Mouse (Mus musculus): ENCODE results near the gene Hs3st2. TPM values are rescaled to one million over a fixed set of nuclear protein-coding genes. Genes with fewer than 3 reads are reported as not detected.

Gene Hs3st2
- polyA plus RNA-seq, 1 experiment from 2014 or later: 0.91 TPM

- 83% methylated on average over 4 of the region's 4 CpGs for WGBS
- no peak overlapping the region for H3K4me3 ChIP-seq (ENCODE audit: low read depth, low read length)
- H3K36me3 ChIP-seq (ENCODE audit: control insufficient read depth, insufficient read depth, low read length): no peaks in the 10 kb centered on the region
- no peaks in the 10 kb centered on the region for H3K27me3 ChIP-seq (ENCODE audit: control insufficient read depth, insufficient read depth, low read length)
- H3K4me1 ChIP-seq (replicated peaks; ENCODE audit: control insufficient read depth, insufficient read depth): no peaks in the 10 kb centered on the region
- no peaks in the 10 kb centered on the region for H3K9me3 ChIP-seq (ENCODE audit: control insufficient read depth, low read length)
- DNase-seq (ENCODE audit: low spot score): no peak
- H3K4me2 ChIP-seq (replicated peaks; ENCODE audit: low read depth): no peak overlapping the region
- no peak for ATAC-seq (ENCODE audit: low FRiP score, low TSS enrichment)
- H3K9ac ChIP-seq (ENCODE audit: low read length): no peak overlapping the region
- no peak overlapping the region for H3K27ac ChIP-seq (replicated peaks)
- TF ChIP-seq CTCF (IDR thresholded peaks at IDR 0.05; ENCODE audit: low read depth): no peak
These were observed 54.6 kb downstream of the Hs3st2 start for GRCm38 (mm10) chr7:121446281-121446680.

- Histone ChIP-seq H3K9ac (ENCODE audit: low read length) (no peak overlapping the region), H3K27me3 (ENCODE audit: control insufficient read depth, insufficient read depth, low read length) (no peaks in the 10 kb centered on the region), H3K4me1 (replicated peaks; ENCODE audit: control insufficient read depth, insufficient read depth) (no peaks in the 10 kb centered on the region), H3K36me3 (ENCODE audit: control insufficient read depth, insufficient read depth, low read length) (no peaks in the 10 kb centered on the region), H3K4me3 (ENCODE audit: low read depth, low read length) (no peak overlapping the region), H3K4me2 (replicated peaks; ENCODE audit: low read depth) (no peak overlapping the region), H3K27ac (replicated peaks) (no peak overlapping the region), H3K9me3 (ENCODE audit: control insufficient read depth, low read length) (no peaks in the 10 kb centered on the region)
- WGBS: 52% methylated on average over 13 of the region's 13 CpGs
- no peak for ATAC-seq (ENCODE audit: low FRiP score, low TSS enrichment)
- no peak for DNase-seq (ENCODE audit: low spot score)
- no peak for TF ChIP-seq EP300 (optimal IDR thresholded peaks at IDR 0.05)
- TF ChIP-seq CTCF (IDR thresholded peaks at IDR 0.05; ENCODE audit: low read depth): no peak
These were observed 59.5 kb downstream of the Hs3st2 start for GRCm38 (mm10) chr7:121450951-121451843.

GRCm38 (mm10) chr7:121456716-121457115, 65.1 kb downstream of the Hs3st2 start:
- no peaks in the 10 kb centered on the region for H3K36me3 ChIP-seq (ENCODE audit: control insufficient read depth, insufficient read depth, low read length)
- 82% methylated on average over 1 of the region's 1 CpGs for WGBS
- DNase-seq (ENCODE audit: low spot score) (no peak), ATAC-seq (ENCODE audit: low FRiP score, low TSS enrichment) (no peak)
- no peaks in the 10 kb centered on the region for H3K4me1 ChIP-seq (replicated peaks; ENCODE audit: control insufficient read depth, insufficient read depth)
- no peak overlapping the region for H3K9ac ChIP-seq (ENCODE audit: low read length)
- TF ChIP-seq CTCF (IDR thresholded peaks at IDR 0.05; ENCODE audit: low read depth) (no peak), EP300 (optimal IDR thresholded peaks at IDR 0.05) (no peak)
- H3K27me3 ChIP-seq (ENCODE audit: control insufficient read depth, insufficient read depth, low read length): no peaks in the 10 kb centered on the region
- H3K4me3 ChIP-seq (ENCODE audit: low read depth, low read length): no peak overlapping the region
- no peak overlapping the region for H3K27ac ChIP-seq (replicated peaks)
- no peak overlapping the region for H3K4me2 ChIP-seq (replicated peaks; ENCODE audit: low read depth)
- H3K9me3 ChIP-seq (ENCODE audit: control insufficient read depth, low read length): no peaks in the 10 kb centered on the region

- DNase-seq (ENCODE audit: low spot score) (no peak), ATAC-seq (ENCODE audit: low FRiP score, low TSS enrichment) (no peak)
- Histone ChIP-seq H3K4me3 (ENCODE audit: low read depth, low read length) (no peak overlapping the region), H3K36me3 (ENCODE audit: control insufficient read depth, insufficient read depth, low read length) (no peaks in the 10 kb centered on the region), H3K27me3 (ENCODE audit: control insufficient read depth, insufficient read depth, low read length) (no peaks in the 10 kb centered on the region), H3K9me3 (ENCODE audit: control insufficient read depth, low read length) (no peaks in the 10 kb centered on the region), H3K4me2 (replicated peaks; ENCODE audit: low read depth) (no peak overlapping the region), H3K4me1 (replicated peaks; ENCODE audit: control insufficient read depth, insufficient read depth) (no peaks in the 10 kb centered on the region), H3K27ac (replicated peaks) (no peak overlapping the region), H3K9ac (ENCODE audit: low read length) (no peak overlapping the region)
- 29% methylated on average over 3 of the region's 3 CpGs for WGBS
- TF ChIP-seq CTCF (IDR thresholded peaks at IDR 0.05; ENCODE audit: low read depth): no peak
- TF ChIP-seq EP300 (optimal IDR thresholded peaks at IDR 0.05): no peak
These were observed 66.4 kb downstream of the Hs3st2 start for GRCm38 (mm10) chr7:121458075-121458474.

- no peak overlapping the region for H3K9ac ChIP-seq (ENCODE audit: low read length)
- no peak overlapping the region for H3K4me3 ChIP-seq (ENCODE audit: low read depth, low read length)
- no peak overlapping the region for H3K4me2 ChIP-seq (replicated peaks; ENCODE audit: low read depth)
- TF ChIP-seq EP300 (optimal IDR thresholded peaks at IDR 0.05) (no peak), CTCF (IDR thresholded peaks at IDR 0.05; ENCODE audit: low read depth) (no peak)
- H3K27me3 ChIP-seq (ENCODE audit: control insufficient read depth, insufficient read depth, low read length): no peaks in the 10 kb centered on the region
- no peaks in the 10 kb centered on the region for H3K36me3 ChIP-seq (ENCODE audit: control insufficient read depth, insufficient read depth, low read length)
- WGBS: 67% methylated on average over 6 of the region's 6 CpGs
- ATAC-seq (ENCODE audit: low FRiP score, low TSS enrichment): no peak
- no peaks in the 10 kb centered on the region for H3K4me1 ChIP-seq (replicated peaks; ENCODE audit: control insufficient read depth, insufficient read depth)
- no peak for DNase-seq (ENCODE audit: low spot score)
- H3K9me3 ChIP-seq (ENCODE audit: control insufficient read depth, low read length): no peaks in the 10 kb centered on the region
- no peak overlapping the region for H3K27ac ChIP-seq (replicated peaks)
These were observed 69.0 kb downstream of the Hs3st2 start for GRCm38 (mm10) chr7:121460626-121461025.

- Histone ChIP-seq H3K9me3 (ENCODE audit: control insufficient read depth, low read length) (no peaks in the 10 kb centered on the region), H3K36me3 (ENCODE audit: control insufficient read depth, insufficient read depth, low read length) (no peaks in the 10 kb centered on the region), H3K4me1 (replicated peaks; ENCODE audit: control insufficient read depth, insufficient read depth) (no peaks in the 10 kb centered on the region), H3K27ac (replicated peaks) (no peak overlapping the region), H3K4me2 (replicated peaks; ENCODE audit: low read depth) (no peak overlapping the region), H3K27me3 (ENCODE audit: control insufficient read depth, insufficient read depth, low read length) (no peaks in the 10 kb centered on the region), H3K9ac (ENCODE audit: low read length) (no peak overlapping the region), H3K4me3 (ENCODE audit: low read depth, low read length) (no peak overlapping the region)
- TF ChIP-seq EP300 (optimal IDR thresholded peaks at IDR 0.05): no peak
- TF ChIP-seq CTCF (IDR thresholded peaks at IDR 0.05; ENCODE audit: low read depth): no peak
- 87% methylated on average over 5 of the region's 5 CpGs for WGBS
- no peak for DNase-seq (ENCODE audit: low spot score)
- no peak for ATAC-seq (ENCODE audit: low FRiP score, low TSS enrichment)
These were observed 72.8 kb downstream of the Hs3st2 start for GRCm38 (mm10) chr7:121464441-121464840.

Measured in stomach, postnatal 0 days (tissue).